Mouse (Mus musculus) neural tube, embryonic 14.5 days (tissue): Measurements from ENCODE around the gene Nubp2. TPM values are rescaled to one million over a fixed set of nuclear protein-coding genes. Genes with fewer than 3 reads are reported as not detected.

Experiments
- ATAC-seq: fragments of 200-750 bp; cut with Nextera tagmentation; 2 replicates; pipeline ENCODE4 v1.8.0; 2017; ENCODE audit warnings: low read depth, mild to moderate bottlenecking, moderate TSS enrichment, moderate library complexity
- H3K27ac ChIP-seq: fragments of 300-500 bp; sonication (generic); 2 replicates; pipeline ENCODE4 v1.5.1; 2014; ENCODE audit warnings: low read depth, mild to moderate bottlenecking, control low read depth, low read length, moderate library complexity, mixed read lengths
- H3K27me3 ChIP-seq: fragments of 300-500 bp; sonication (generic); 2 replicates; pipeline ENCODE4 v1.6.1; 2014; ENCODE audit warnings: low read length; ENCODE audit not compliant: control insufficient read depth, insufficient read depth
- H3K36me3 ChIP-seq: fragments of 300-500 bp; sonication (generic); 2 replicates; pipeline ENCODE4 v1.6.1; 2014; ENCODE audit warnings: low read length, mixed read lengths; ENCODE audit not compliant: control insufficient read depth, insufficient read depth
- H3K4me1 ChIP-seq: fragments of 300-500 bp; sonication (generic); 2 replicates; pipeline ENCODE4 v1.6.1; 2014; ENCODE audit warnings: low read length; ENCODE audit not compliant: control insufficient read depth, insufficient read depth
- H3K4me2 ChIP-seq: fragments of 300-500 bp; sonication (generic); 2 replicates; pipeline ENCODE4 v1.6.1; 2014; ENCODE audit warnings: mild to moderate bottlenecking, low read depth, low read length, control low read depth
- H3K4me3 ChIP-seq: fragments of 300-500 bp; sonication (generic); 2 replicates; pipeline ENCODE4 v1.5.1; 2014; ENCODE audit warnings: low read depth, low read length, control low read depth, mixed read lengths
- H3K9ac ChIP-seq: fragments of 300-500 bp; sonication (generic); replicated peaks from 2 replicates; pipeline ENCODE4 v1.6.1; 2014; ENCODE audit warnings: low read depth, mild to moderate bottlenecking, control low read depth, low read length, mixed read lengths
- H3K9me3 ChIP-seq: fragments of 300-500 bp; sonication (generic); 2 replicates; pipeline ENCODE4 v1.6.1; 2016; ENCODE audit warnings: low read length; ENCODE audit not compliant: control insufficient read depth
- WGBS: fragments of 180-500 bp; shearing (Covaris S2); extraction: QIAGEN DNeasy Blood & Tissue Kit; methylation state at CpG from one replicate; pipeline ENCODE4 v1.1.7; 2014; 5-methylcytosine and 5-hydroxymethylcytosine counted together
- polyA plus RNA-seq: library from polyadenylated mRNA; unstranded; fragments of >200 nt; fragmentation: Nextera tagmentation; extraction: Ambion mirVana; gene quantifications from 2 replicates; pipeline ENCODE4 v1.2.1, GENCODE M21; 2014

Nubp2 gene
- polyA plus RNA-seq, 1 experiment from 2014 or later: 75.7 TPM

- no peak for ATAC-seq
- Histone ChIP-seq H3K4me1 (no peaks in the 10 kb centered on the region), H3K36me3 (peaks cover 100% of the 10 kb centered on the region), H3K4me3 (no peak overlapping the region), H3K9ac (no peak overlapping the region), H3K27ac (no peak overlapping the region), H3K27me3 (no peaks in the 10 kb centered on the region), H3K4me2 (no peak overlapping the region), H3K9me3 (no peaks in the 10 kb centered on the region)
- WGBS: 95% methylated on average over 9 of the region's 9 CpGs
Measured at GRCm38 (mm10) chr17:24903767-24904166, 17.6 kb upstream of the Nubp2 start.

GRCm38 (mm10) chr17:24902671-24903474 lies 16.7 kb upstream of the Nubp2 start:
- Histone ChIP-seq H3K9ac (no peak overlapping the region), H3K27me3 (no peaks in the 10 kb centered on the region), H3K4me3 (no peak overlapping the region), H3K36me3 (peaks cover 100% of the 10 kb centered on the region), H3K9me3 (no peaks in the 10 kb centered on the region), H3K4me2 (no peak overlapping the region), H3K4me1 (no peaks in the 10 kb centered on the region), H3K27ac (no peak overlapping the region)
- WGBS: 69% methylated on average over 9 of the region's 9 CpGs
- no peak for ATAC-seq

GRCm38 (mm10) chr17:24902124-24902523 lies 16.0 kb upstream of the Nubp2 start:
- no peaks in the 10 kb centered on the region for H3K27me3 ChIP-seq
- H3K4me2 ChIP-seq: no peak overlapping the region
- H3K4me1 ChIP-seq: peaks cover 6% of the 10 kb centered on the region
- H3K4me3 ChIP-seq: no peak overlapping the region
- 94% methylated on average over 5 of the region's 5 CpGs for WGBS
- no peak for ATAC-seq
- no peak overlapping the region for H3K27ac ChIP-seq
- no peak overlapping the region for H3K9ac ChIP-seq
- H3K9me3 ChIP-seq: no peaks in the 10 kb centered on the region
- H3K36me3 ChIP-seq: peaks cover 99% of the 10 kb centered on the region

GRCm38 (mm10) chr17:24900014-24900413 lies 13.9 kb upstream of the Nubp2 start:
- 95% methylated on average over 6 of the region's 6 CpGs for WGBS
- H3K9me3 ChIP-seq: no peaks in the 10 kb centered on the region
- no peak overlapping the region for H3K4me2 ChIP-seq
- peaks cover 78% of the 10 kb centered on the region for H3K36me3 ChIP-seq
- no peaks in the 10 kb centered on the region for H3K27me3 ChIP-seq
- H3K4me1 ChIP-seq: peaks cover 19% of the 10 kb centered on the region
- no peak overlapping the region for H3K9ac ChIP-seq
- no peak overlapping the region for H3K27ac ChIP-seq
- no peak for ATAC-seq
- H3K4me3 ChIP-seq: no peak overlapping the region

- ATAC-seq: no peak
- Histone ChIP-seq H3K36me3 (peaks cover 69% of the 10 kb centered on the region), H3K9ac (no peak overlapping the region), H3K4me3 (no peak overlapping the region), H3K4me2 (no peak overlapping the region), H3K27me3 (no peaks in the 10 kb centered on the region), H3K27ac (no peak overlapping the region), H3K4me1 (peaks cover 21% of the 10 kb centered on the region), H3K9me3 (no peaks in the 10 kb centered on the region)
- 84% methylated on average over 5 of the region's 5 CpGs for WGBS
Measured at GRCm38 (mm10) chr17:24899153-24899552, 13.0 kb upstream of the Nubp2 start.

- peak overlapping the region; percentile 95; the same call in 1 of the 2 replicates for H3K4me2 ChIP-seq
- H3K4me1 ChIP-seq: peaks cover 30% of the 10 kb centered on the region
- no peaks in the 10 kb centered on the region for H3K27me3 ChIP-seq
- H3K27ac ChIP-seq: no peak overlapping the region
- ATAC-seq: no peak
- peak overlapping the region; percentile 81; the same call in 1 of the 2 replicates for H3K4me3 ChIP-seq
- no peak overlapping the region for H3K9ac ChIP-seq
- peaks cover 65% of the 10 kb centered on the region for H3K36me3 ChIP-seq
- WGBS: 82% methylated on average over 4 of the region's 4 CpGs
- H3K9me3 ChIP-seq: no peaks in the 10 kb centered on the region
Measured at GRCm38 (mm10) chr17:24898041-24898854, 12.1 kb upstream of the Nubp2 start.

- H3K4me1 ChIP-seq: peaks cover 30% of the 10 kb centered on the region
- 78% methylated on average over 4 of the region's 4 CpGs for WGBS
Measured at GRCm38 (mm10) chr17:24897600-24897999, 11.5 kb upstream of the Nubp2 start.

GRCm38 (mm10) chr17:24896993-24897269 lies 10.8 kb upstream of the Nubp2 start:
- H3K4me1 ChIP-seq: peaks cover 30% of the 10 kb centered on the region
- H3K9me3 ChIP-seq: no peaks in the 10 kb centered on the region
- H3K27me3 ChIP-seq: no peaks in the 10 kb centered on the region
- peak overlapping the region; percentile 85 for H3K9ac ChIP-seq
- no peak for ATAC-seq
- peak overlapping the region; percentile 69 for H3K27ac ChIP-seq
- peak overlapping the region; percentile 95 for H3K4me2 ChIP-seq
- peaks cover 65% of the 10 kb centered on the region for H3K36me3 ChIP-seq
- H3K4me3 ChIP-seq: peak overlapping the region; percentile 81
- WGBS: 27% methylated on average over 11 of the region's 11 CpGs

More at GRCm38 (mm10) chr17:24897600-24897999, 11.5 kb upstream of the Nubp2 start:
- H3K4me3 ChIP-seq: peak overlapping the region; percentile 81; the same call in 1 of the 2 replicates
- no peak overlapping the region for H3K9ac ChIP-seq
- H3K9me3 ChIP-seq: no peaks in the 10 kb centered on the region
- peak overlapping the region; percentile 95 for H3K4me2 ChIP-seq
- H3K36me3 ChIP-seq: peaks cover 65% of the 10 kb centered on the region
- ATAC-seq: no peak
- no peak overlapping the region for H3K27ac ChIP-seq
- no peaks in the 10 kb centered on the region for H3K27me3 ChIP-seq
